In genomic region chr5:106801886-106802798, GRCm38 (mm10) we compare ENCODE assay signal across 8 mouse cellular contexts.
A peak's percentile ranks its signal among the peaks of the same experiment; 100 is the strongest.
DNase-seq lines count a peak whose midpoint lies in the region; ATAC-seq and TF ChIP-seq lines count a peak whose summit lies in the region.

No protein-coding gene starts in this region.

- TF ChIP-seq CTCF in CH12.LX (conservative IDR thresholded peaks at IDR 0.05 in 1 of 2, IDR thresholded peaks at IDR 0.05 in 1 of 2; ENCODE audit: low read depth in 2 of 2, low read length in 2 of 2) = peak; percentile 74 to 85

- TF ChIP-seq POLR2A in CH12.LX (IDR thresholded peaks at IDR 0.05; ENCODE audit: low read depth, low read length) = no peak

- DNase-seq in CH12.LX (ENCODE audit: extremely low read depth) = peak; percentile 85
- DNase-seq in c-Kit-positive CD71-positive TER-119-positive erythroid progenitor cells, embryonic 14.5 days (ENCODE audit: low spot score) = peak; percentile 80
- peak; percentile 95 for DNase-seq in forebrain, embryonic 11.5 days (ENCODE audit: low spot score)
- peak; percentile 88 for DNase-seq in kidney, postnatal 14 days
- peak; percentile 93 for DNase-seq in neural tube, embryonic 10.5 days (ENCODE audit: extremely low spot score, low spot score)

- peak overlapping the region; percentile 19 to 27 (median 22) for H3K4me3 ChIP-seq in CH12.LX (replicated peaks in 1 of 3; ENCODE audit: low read depth in 2 of 3, low read length in 2 of 3, poor library complexity in 1 of 3)
- peak overlapping the region; percentile 11; the same call in 1 of the 2 replicates for H3K4me3 ChIP-seq in forebrain, embryonic 11.5 days (ENCODE audit: low read depth, low read length)
- peak overlapping the region; percentile 37 for H3K4me3 ChIP-seq in heart, embryonic 15.5 days
- no peak overlapping the region for H3K4me3 ChIP-seq in liver, embryonic 12.5 days
- H3K4me3 ChIP-seq in stomach, embryonic 15.5 days (replicated peaks) = peak overlapping the region; percentile 30

- 4% methylated on average over 32 of the region's 32 CpGs for WGBS in forebrain, embryonic 11.5 days
- 4% methylated on average over 32 of the region's 32 CpGs for WGBS in heart, embryonic 15.5 days
- WGBS in liver, embryonic 12.5 days (ENCODE audit: insufficient replicate concordance) = 7% methylated on average over 32 of the region's 32 CpGs
- WGBS in stomach, embryonic 15.5 days = 6% methylated on average over 32 of the region's 32 CpGs

- dilution Hi-C loops in CH12.LX (cut with MboI; ENCODE audit: extremely low pct_ligation_motif_present, extremely low pct_unique_long_range_greater_than_20kb, low sequenced_read_pairs) = no loop called here

- H3K79me2 ChIP-seq in CH12.LX (replicated peaks; ENCODE audit: control insufficient read depth, extremely low read depth, insufficient read depth, poor library complexity, severe bottlenecking) = no peaks in the 10 kb centered on the region

- peak; percentile 57 for TF ChIP-seq RAD21 in CH12.LX (IDR thresholded peaks at IDR 0.05; ENCODE audit: low read depth, low read length)

- no peaks in the 10 kb centered on the region for H3K36me3 ChIP-seq in CH12.LX (replicated peaks in 1 of 2; ENCODE audit: control insufficient read depth in 1 of 2, insufficient read depth in 1 of 2, low read length in 1 of 2)
- H3K36me3 ChIP-seq in forebrain, embryonic 11.5 days (ENCODE audit: control insufficient read depth, insufficient read depth, low read length) = no peaks in the 10 kb centered on the region
- no peaks in the 10 kb centered on the region for H3K36me3 ChIP-seq in heart, embryonic 15.5 days
- no peaks in the 10 kb centered on the region for H3K36me3 ChIP-seq in liver, embryonic 12.5 days
- no peaks in the 10 kb centered on the region for H3K36me3 ChIP-seq in stomach, embryonic 15.5 days

- TF ChIP-seq EP300 in CH12.LX (IDR thresholded peaks at IDR 0.05; ENCODE audit: low read length) = no peak

- in situ Hi-C loops in CH12.LX (cut with MboI; ENCODE audit: low pct_ligation_motif_present, low pct_unique_long_range_greater_than_20kb, low sequenced_read_pairs) = loop anchor here (25.0 kb wide), 1 partner anchor 510 kb away; no protein-coding TSS in a partner anchor

- H3K27me3 ChIP-seq in CH12.LX (replicated peaks) = no peaks in the 10 kb centered on the region
- H3K27me3 ChIP-seq in forebrain, embryonic 11.5 days (ENCODE audit: control insufficient read depth, insufficient read depth, low read length) = peaks cover 5% of the 10 kb centered on the region; the same call in 1 of the 2 replicates
- 0 out of 2 replicates have a peak, but pooled peaks cover 7% of the 10 kb centered on the region for H3K27me3 ChIP-seq in heart, embryonic 15.5 days
- H3K27me3 ChIP-seq in liver, embryonic 12.5 days (replicated peaks) = 0 out of 2 replicates have a peak, but pooled peaks cover 5% of the 10 kb centered on the region
- H3K27me3 ChIP-seq in stomach, embryonic 15.5 days (replicated peaks) = no peaks in the 10 kb centered on the region

- H3K9ac ChIP-seq in CH12.LX (ENCODE audit: insufficient read depth, low read depth) = no peak overlapping the region
- peak overlapping the region; percentile 16; the same call in 1 of the 2 replicates for H3K9ac ChIP-seq in forebrain, embryonic 11.5 days (ENCODE audit: low read length)
- H3K9ac ChIP-seq in heart, embryonic 15.5 days = peak overlapping the region; percentile 33; the same call in 1 of the 2 replicates
- H3K9ac ChIP-seq in liver, embryonic 12.5 days = no peak overlapping the region
- no peak overlapping the region for H3K9ac ChIP-seq in stomach, embryonic 15.5 days

- peaks cover 0 to 15% of the 10 kb centered on the region in 2 experiments; a peak in 2 of 4 replicates for H3K4me1 ChIP-seq in CH12.LX (ENCODE audit: control insufficient read depth in 1 of 2, insufficient read depth in 2 of 2)
- 0 out of 2 replicates have a peak, but pooled peaks cover 5% of the 10 kb centered on the region for H3K4me1 ChIP-seq in forebrain, embryonic 11.5 days (replicated peaks; ENCODE audit: control insufficient read depth, insufficient read depth, low read length)
- H3K4me1 ChIP-seq in heart, embryonic 15.5 days (replicated peaks) = peaks cover 20% of the 10 kb centered on the region
- H3K4me1 ChIP-seq in liver, embryonic 12.5 days = peaks cover 14% of the 10 kb centered on the region
- peaks cover 5% of the 10 kb centered on the region for H3K4me1 ChIP-seq in stomach, embryonic 15.5 days

- H3K27ac ChIP-seq in CH12.LX (ENCODE audit: insufficient read depth, low read depth) = no peak overlapping the region
- H3K27ac ChIP-seq in forebrain, embryonic 11.5 days (ENCODE audit: low read depth, low read length) = no peak overlapping the region
- no peak overlapping the region for H3K27ac ChIP-seq in heart, embryonic 15.5 days
- H3K27ac ChIP-seq in liver, embryonic 12.5 days = no peak overlapping the region
- no peak overlapping the region for H3K27ac ChIP-seq in stomach, embryonic 15.5 days

- no peaks in the 10 kb centered on the region for H3K9me3 ChIP-seq in CH12.LX (replicated peaks; ENCODE audit: low read length)
- no peaks in the 10 kb centered on the region for H3K9me3 ChIP-seq in forebrain, embryonic 11.5 days (ENCODE audit: control insufficient read depth, low read length)
- H3K9me3 ChIP-seq in heart, embryonic 15.5 days (replicated peaks) = no peaks in the 10 kb centered on the region
- H3K9me3 ChIP-seq in liver, embryonic 12.5 days (replicated peaks) = no peaks in the 10 kb centered on the region
- no peaks in the 10 kb centered on the region for H3K9me3 ChIP-seq in stomach, embryonic 15.5 days

- H3K4me2 ChIP-seq in CH12.LX (ENCODE audit: insufficient read depth, low read depth, poor library complexity, severe bottlenecking) = peak overlapping the region; percentile 53
- H3K4me2 ChIP-seq in forebrain, embryonic 11.5 days (ENCODE audit: low read depth, low read length, severe bottlenecking) = peak overlapping the region; percentile 53
- H3K4me2 ChIP-seq in heart, embryonic 15.5 days = peak overlapping the region; percentile 75
- H3K4me2 ChIP-seq in liver, embryonic 12.5 days = peak overlapping the region; percentile 60
- H3K4me2 ChIP-seq in stomach, embryonic 15.5 days = peak overlapping the region; percentile 65

- peak; percentile 73 for ATAC-seq in forebrain, embryonic 11.5 days (replicated peaks; ENCODE audit: low FRiP score)
- ATAC-seq in heart, embryonic 15.5 days (replicated peaks; ENCODE audit: insufficient number of reproducible peaks, insufficient read depth, low FRiP score, low read depth) = peak; percentile 26; the same call in 1 of the 2 replicates
- peak; percentile 71 for ATAC-seq in liver, embryonic 12.5 days
- ATAC-seq in stomach, embryonic 15.5 days (ENCODE audit: insufficient read depth, low FRiP score, low read depth) = peak; percentile 65; the same call in 1 of the 2 replicates

TF ChIP-seq in CH12.LX, 34 proteins besides CTCF, POLR2A, EP300 and RAD21 (continues in another document):
- no peak for TF ChIP-seq ZKSCAN1 (IDR thresholded peaks at IDR 0.05; ENCODE audit: borderline replicate concordance, low read depth, low read length)
- TF ChIP-seq TCF12 (IDR thresholded peaks at IDR 0.05; ENCODE audit: low read depth, low read length) = no peak; the same call in 1 of the 2 replicates
- no peak for TF ChIP-seq USF2 (conservative IDR thresholded peaks at IDR 0.05; ENCODE audit: low read depth, low read length)
- TF ChIP-seq TBP (conservative IDR thresholded peaks at IDR 0.05; ENCODE audit: low read depth, low read length) = no peak
- no peak; the same call in 1 of the 2 replicates for TF ChIP-seq IRF4 (IDR thresholded peaks at IDR 0.05; ENCODE audit: low read depth, low read length)
- no peak for TF ChIP-seq RCOR1 (conservative IDR thresholded peaks at IDR 0.05; ENCODE audit: low read depth, low read length)
- TF ChIP-seq ETS1 (conservative IDR thresholded peaks at IDR 0.05; ENCODE audit: low read depth, low read length) = peak; percentile 50; the same call in 1 of the 2 replicates
- peak; percentile 38; the same call in 1 of the 2 replicates for TF ChIP-seq SIN3A (IDR thresholded peaks at IDR 0.05; ENCODE audit: low read length)
- no peak for TF ChIP-seq MAZ (IDR thresholded peaks at IDR 0.05; ENCODE audit: low read depth, low read length)
- no peak; the same call in 1 of the 2 replicates for TF ChIP-seq HCFC1 (IDR thresholded peaks at IDR 0.05; ENCODE audit: low read depth, low read length)
- no peak for TF ChIP-seq POLR2AphosphoS2 (IDR thresholded peaks at IDR 0.05; ENCODE audit: low read depth, low read length)
- no peak for TF ChIP-seq ZC3H11A (IDR thresholded peaks at IDR 0.05; ENCODE audit: low read depth, low read length)
- no peak for TF ChIP-seq GABPA (IDR thresholded peaks at IDR 0.05; ENCODE audit: insufficient replicate concordance, low read depth, low read length)
- TF ChIP-seq UBTF (IDR thresholded peaks at IDR 0.05; ENCODE audit: low read depth, low read length) = no peak
- TF ChIP-seq JUND (conservative IDR thresholded peaks at IDR 0.05; ENCODE audit: low read depth, low read length) = peak; percentile 59
- TF ChIP-seq MYC (IDR thresholded peaks at IDR 0.05; ENCODE audit: low read depth, low read length) = peak; percentile 74; the same call in 1 of the 2 replicates
- TF ChIP-seq ZNF384 (IDR thresholded peaks at IDR 0.05; ENCODE audit: low read depth, low read length) = no peak
- no peak for TF ChIP-seq ELF1 (IDR thresholded peaks at IDR 0.05; ENCODE audit: low read depth, low read length)
- TF ChIP-seq SMC3 (IDR thresholded peaks at IDR 0.05; ENCODE audit: low read depth, low read length) = peak; percentile 64
- TF ChIP-seq E2F4 (IDR thresholded peaks at IDR 0.05; ENCODE audit: insufficient replicate concordance, low read depth, low read length) = no peak
- TF ChIP-seq MXI1 (IDR thresholded peaks at IDR 0.05; ENCODE audit: low read depth, low read length) = peak; percentile 36; the same call in 1 of the 2 replicates
- TF ChIP-seq MEF2A (IDR thresholded peaks at IDR 0.05; ENCODE audit: borderline replicate concordance, low read depth, low read length) = peak; percentile 26; the same call in 1 of the 2 replicates
- no peak for TF ChIP-seq KAT2A (IDR thresholded peaks at IDR 0.05; ENCODE audit: insufficient replicate concordance, low read length)
- TF ChIP-seq USF1 (IDR thresholded peaks at IDR 0.05; ENCODE audit: low read depth, low read length) = no peak
- no peak; the same call in 1 of the 2 replicates for TF ChIP-seq BHLHE40 (IDR thresholded peaks at IDR 0.05; ENCODE audit: low read depth, low read length)
- TF ChIP-seq ZMIZ1 (IDR thresholded peaks at IDR 0.05; ENCODE audit: low read depth, low read length) = 0 out of 2 replicates have a peak, but pooled peaks have one; percentile 30
- no peak for TF ChIP-seq NRF1 (IDR thresholded peaks at IDR 0.05; ENCODE audit: low read depth, low read length)
- peak; percentile 79 for TF ChIP-seq JUN (IDR thresholded peaks at IDR 0.05; ENCODE audit: insufficient read depth, low read depth, low read length)
- TF ChIP-seq PAX5 (IDR thresholded peaks at IDR 0.05; ENCODE audit: low read length) = no peak
- no peak for TF ChIP-seq MAFK (IDR thresholded peaks at IDR 0.05; ENCODE audit: insufficient replicate concordance, low read length)

Comparison
In these comparisons a context has a peak if more than half of its experiments do, and no peak if none do; other contexts are left out.
1. H3K9ac ChIP-seq: peak in forebrain, embryonic 11.5 days (single experiment) and heart, embryonic 15.5 days (single experiment); none in CH12.LX (single experiment), liver, embryonic 12.5 days (single experiment) and stomach, embryonic 15.5 days (single experiment).
2. Peak in every context shown above with its lines, with median percentiles within 50 percentile points of each other: DNase-seq, H3K4me2 ChIP-seq and ATAC-seq.